Mouse (Mus musculus) hindbrain, embryonic 15.5 days (tissue): ENCODE measurements around the gene Macrod2. TPM values are rescaled to one million over a fixed set of nuclear protein-coding genes. Genes with fewer than 3 reads are reported as not detected.

Experiments used
- ATAC-seq: fragments of 200-750 bp; cut with Nextera tagmentation; 2 replicates; pipeline ENCODE4 v1.8.0; 2017; ENCODE audit warnings: low read depth, moderate number of reproducible peaks, moderate TSS enrichment; ENCODE audit not compliant: low FRiP score
- H3K27ac ChIP-seq: fragments of 300-500 bp; sonication (generic); replicated peaks from 2 replicates; pipeline ENCODE4 v1.5.1; 2015; ENCODE audit warnings: mild to moderate bottlenecking, inconsistent platforms
- H3K27me3 ChIP-seq: fragments of 300-500 bp; sonication (generic); 2 replicates; pipeline ENCODE4 v1.6.1; 2015; ENCODE audit warnings: control low read depth, inconsistent platforms
- H3K36me3 ChIP-seq: fragments of 300-500 bp; sonication (generic); 2 replicates; pipeline ENCODE4 v1.6.1; 2015; ENCODE audit warnings: control low read depth, inconsistent platforms
- H3K4me1 ChIP-seq: fragments of 300-500 bp; sonication (generic); replicated peaks from 2 replicates; pipeline ENCODE4 v1.6.1; 2015; ENCODE audit warnings: control low read depth, inconsistent platforms
- H3K4me2 ChIP-seq: fragments of 300-500 bp; sonication (generic); 2 replicates; pipeline ENCODE4 v1.6.1; 2015; ENCODE audit warnings: moderate library complexity, mild to moderate bottlenecking, inconsistent platforms
- H3K4me3 ChIP-seq: fragments of 300-500 bp; sonication (generic); 2 replicates; pipeline ENCODE4 v1.5.1; 2015; ENCODE audit warnings: mild to moderate bottlenecking, inconsistent platforms
- H3K9ac ChIP-seq: fragments of 300-500 bp; sonication (generic); 2 replicates; pipeline ENCODE4 v1.6.1; 2015; ENCODE audit warnings: inconsistent platforms
- H3K9me3 ChIP-seq: fragments of 300-500 bp; sonication (generic); 2 replicates; pipeline ENCODE4 v1.6.1; 2016; ENCODE audit warnings: control low read depth, inconsistent platforms
- WGBS: fragments of 180-500 bp; shearing (Covaris S2); methylation state at CpG from one replicate; pipeline ENCODE4 v1.1.7; 2015; 5-methylcytosine and 5-hydroxymethylcytosine counted together
- polyA plus RNA-seq: library from polyadenylated mRNA; unstranded; fragments of >200 nt; fragmentation: Nextera tagmentation; extraction: Ambion mirVana; gene quantifications from 2 replicates; pipeline ENCODE4 v1.2.1, GENCODE M21; 2015

The Macrod2 gene
- 78.6 and 80.5 TPM in 2 replicates for polyA plus RNA-seq

DNA sequence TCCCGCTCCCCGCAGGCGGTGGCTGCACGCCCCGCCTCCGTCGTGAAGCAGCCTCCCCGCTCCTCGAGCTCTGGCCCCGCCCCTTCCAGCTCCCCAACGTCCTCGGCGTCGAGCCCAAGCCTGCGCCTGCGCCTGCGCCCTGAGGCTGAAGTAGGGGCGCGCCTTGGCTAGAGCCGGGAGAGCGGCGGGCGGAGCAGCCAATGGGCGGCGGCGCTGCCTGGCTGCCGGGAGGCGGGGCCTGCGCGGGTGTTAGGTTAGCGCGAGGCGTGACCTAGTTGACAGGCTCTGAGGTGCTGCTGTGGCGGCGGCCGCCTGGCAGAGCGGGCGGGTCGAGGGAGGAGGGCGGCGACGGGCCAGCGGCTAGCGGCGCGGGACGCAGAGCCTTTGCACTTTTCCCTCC is at the start of gene Macrod2:
Gene Macrod2, plus strand, starts transcription at position 131 of the 400 bp plus-strand sequence.
- Histone ChIP-seq H3K27ac (peak within 1 kb of the TSS; percentile 83), H3K27me3 (no peaks in the 10 kb centered on the region), H3K4me1 (peaks cover 14% of the 10 kb centered on the region), H3K9ac (peak within 1 kb of the TSS; percentile 61), H3K36me3 (no peaks in the 10 kb centered on the region), H3K9me3 (no peaks in the 10 kb centered on the region), H3K4me2 (peak within 1 kb of the TSS; percentile 59), H3K4me3 (peak within 1 kb of the TSS; percentile 71)
- 0% methylated on average over 39 of the region's 47 CpGs for WGBS
- peak; percentile 99 for ATAC-seq

GRCm38 (mm10) chr2:140359905-140360304 is 35.2 kb upstream of the Macrod2 start:
- WGBS = 58% methylated on average over 2 of the region's 2 CpGs
- ATAC-seq = no peak

GRCm38 (mm10) chr2:140364804-140365203 is 30.3 kb upstream of the Macrod2 start:
- no peak overlapping the region for H3K4me2 ChIP-seq
- ATAC-seq = no peak
- H3K4me1 ChIP-seq = no peaks in the 10 kb centered on the region
- no peak overlapping the region for H3K27ac ChIP-seq
- H3K9ac ChIP-seq = no peak overlapping the region
- no peaks in the 10 kb centered on the region for H3K27me3 ChIP-seq
- no peak overlapping the region for H3K4me3 ChIP-seq
- no peaks in the 10 kb centered on the region for H3K9me3 ChIP-seq
- no peaks in the 10 kb centered on the region for H3K36me3 ChIP-seq
- WGBS = 89% methylated on average over 1 of the region's 1 CpGs

More at GRCm38 (mm10) chr2:140359905-140360304, 35.2 kb upstream of the Macrod2 start:
- no peak overlapping the region for H3K4me2 ChIP-seq
- no peaks in the 10 kb centered on the region for H3K4me1 ChIP-seq
- H3K9ac ChIP-seq = no peak overlapping the region
- no peaks in the 10 kb centered on the region for H3K9me3 ChIP-seq
- no peaks in the 10 kb centered on the region for H3K27me3 ChIP-seq
- no peak overlapping the region for H3K4me3 ChIP-seq
- no peaks in the 10 kb centered on the region for H3K36me3 ChIP-seq
- H3K27ac ChIP-seq = no peak overlapping the region

DNA sequence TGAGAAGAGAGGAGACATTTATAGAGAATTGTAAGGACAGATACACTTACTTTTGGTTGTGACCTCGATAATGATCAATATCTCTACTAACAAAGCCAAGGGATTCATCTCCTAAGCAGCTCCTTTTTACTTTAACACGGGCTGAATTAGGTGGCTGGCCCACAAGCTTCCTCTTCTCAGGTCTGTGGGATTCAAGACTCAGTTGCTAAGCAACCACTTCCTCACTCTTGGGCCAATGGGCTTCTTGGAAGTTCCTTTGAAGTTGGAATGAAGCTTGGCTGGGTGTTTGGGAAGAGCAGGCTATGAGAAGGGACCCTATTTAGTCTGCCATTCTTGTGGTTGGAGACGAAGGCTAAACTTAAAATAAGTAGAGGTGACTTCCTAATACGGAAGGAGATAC is 5.6 kb upstream of the Macrod2 start, which contains the start of gene Sel1l2:
Gene Sel1l2, minus strand, starts transcription at position 182 of the 400 bp plus-strand sequence.
- no peak within 1 kb of the TSS for H3K4me3 ChIP-seq
- 38% methylated on average over 4 of the region's 4 CpGs for WGBS

DNA sequence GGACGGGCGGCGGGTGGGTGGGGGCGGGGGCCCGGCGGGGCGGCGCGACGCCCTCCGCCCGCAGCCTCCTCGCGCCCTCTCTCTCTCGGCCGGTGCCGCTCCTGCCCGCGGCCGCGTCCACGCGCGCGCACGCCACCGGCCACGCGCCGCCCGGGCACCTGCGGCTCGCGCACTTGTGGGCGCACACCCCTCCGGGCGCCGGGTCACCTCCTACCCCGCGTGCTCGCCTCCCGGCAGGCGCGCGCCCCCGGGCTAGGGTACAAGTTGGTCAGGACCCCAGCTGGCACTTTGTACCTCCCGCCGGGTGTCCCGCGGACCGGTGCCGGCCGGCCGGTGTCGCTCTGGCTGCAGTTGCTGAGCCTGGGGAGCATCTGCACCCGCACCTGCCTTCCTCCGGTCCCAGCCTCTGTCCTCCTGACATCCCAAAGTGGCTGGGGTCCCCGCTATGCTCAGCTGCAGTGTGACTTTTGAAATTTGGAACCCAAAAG is 679 bp downstream of the Macrod2 start:
- H3K4me1 ChIP-seq = peaks cover 14% of the 10 kb centered on the region
- H3K36me3 ChIP-seq = no peaks in the 10 kb centered on the region
- peak overlapping the region; percentile 59 for H3K4me2 ChIP-seq
- peak overlapping the region; percentile 71 for H3K4me3 ChIP-seq
- 2% methylated on average over 23 of the region's 58 CpGs for WGBS
- peak; percentile 72 for ATAC-seq
- H3K27ac ChIP-seq = peak overlapping the region; percentile 83
- peak overlapping the region; percentile 61 for H3K9ac ChIP-seq
- H3K27me3 ChIP-seq = no peaks in the 10 kb centered on the region
- H3K9me3 ChIP-seq = no peaks in the 10 kb centered on the region

More for the DNA sequence above, 5.6 kb upstream of the Macrod2 start, which contains the start of gene Sel1l2:
- ATAC-seq = no peak
- no peaks in the 10 kb centered on the region for H3K36me3 ChIP-seq
- H3K4me2 ChIP-seq = no peak within 1 kb of the TSS
- H3K27me3 ChIP-seq = no peaks in the 10 kb centered on the region
- no peak within 1 kb of the TSS for H3K27ac ChIP-seq
- H3K9me3 ChIP-seq = no peaks in the 10 kb centered on the region
- H3K9ac ChIP-seq = no peak within 1 kb of the TSS
- 0 out of 2 replicates have a peak, but pooled peaks cover 1% of the 10 kb centered on the region for H3K4me1 ChIP-seq

- Histone ChIP-seq H3K9ac (no peak overlapping the region), H3K27ac (no peak overlapping the region), H3K4me3 (no peak overlapping the region), H3K9me3 (no peaks in the 10 kb centered on the region), H3K36me3 (no peaks in the 10 kb centered on the region), H3K27me3 (no peaks in the 10 kb centered on the region), H3K4me1 (no peaks in the 10 kb centered on the region), H3K4me2 (no peak overlapping the region)
- no peak for ATAC-seq
Observed at GRCm38 (mm10) chr2:140425844-140426243, 30.7 kb downstream of the Macrod2 start.

DNA sequence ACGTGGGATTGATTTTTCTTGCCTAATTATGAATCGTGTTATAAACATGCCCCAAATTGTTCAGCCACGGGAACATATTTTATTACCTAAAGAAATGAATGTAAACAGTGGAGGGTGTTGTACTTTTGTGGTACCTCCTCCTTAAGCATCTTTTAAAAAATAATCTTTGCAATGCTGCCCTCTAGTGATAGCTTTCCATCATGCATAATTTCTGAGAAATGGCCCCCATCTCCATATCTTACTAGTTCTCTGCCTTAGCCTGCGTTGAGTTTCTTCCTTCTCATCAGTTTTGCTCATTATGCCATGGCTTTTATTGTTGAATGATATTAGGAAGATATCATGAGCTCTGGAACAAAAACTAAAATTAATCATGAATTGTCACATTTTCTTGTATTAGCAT is 32.2 kb downstream of the Macrod2 start:
- Histone ChIP-seq H3K36me3 (no peaks in the 10 kb centered on the region), H3K27me3 (no peaks in the 10 kb centered on the region), H3K4me2 (no peak overlapping the region), H3K27ac (no peak overlapping the region), H3K9ac (no peak overlapping the region), H3K9me3 (no peaks in the 10 kb centered on the region), H3K4me3 (no peak overlapping the region), H3K4me1 (no peaks in the 10 kb centered on the region)
- 21% methylated on average over 4 of the region's 4 CpGs for WGBS
- no peak for ATAC-seq

GRCm38 (mm10) chr2:140439081-140439480 is 44.0 kb downstream of the Macrod2 start:
- WGBS = 78% methylated on average over 4 of the region's 4 CpGs
- ATAC-seq = no peak
- Histone ChIP-seq H3K36me3 (no peaks in the 10 kb centered on the region), H3K4me3 (no peak overlapping the region), H3K4me2 (no peak overlapping the region), H3K27me3 (no peaks in the 10 kb centered on the region), H3K27ac (no peak overlapping the region), H3K9ac (no peak overlapping the region), H3K4me1 (no peaks in the 10 kb centered on the region), H3K9me3 (no peaks in the 10 kb centered on the region)

GRCm38 (mm10) chr2:140448636-140449035 is 53.5 kb downstream of the Macrod2 start:
- H3K4me3 ChIP-seq = no peak overlapping the region
- WGBS = 79% methylated on average over 2 of the region's 2 CpGs
- H3K9ac ChIP-seq = no peak overlapping the region
- no peaks in the 10 kb centered on the region for H3K4me1 ChIP-seq
- no peak for ATAC-seq
- no peaks in the 10 kb centered on the region for H3K36me3 ChIP-seq
- H3K27ac ChIP-seq = no peak overlapping the region
- H3K4me2 ChIP-seq = no peak overlapping the region
- H3K9me3 ChIP-seq = no peaks in the 10 kb centered on the region
- no peaks in the 10 kb centered on the region for H3K27me3 ChIP-seq

- WGBS = 91% methylated on average over 2 of the region's 2 CpGs
- Histone ChIP-seq H3K4me2 (no peak overlapping the region), H3K36me3 (no peaks in the 10 kb centered on the region), H3K27me3 (no peaks in the 10 kb centered on the region), H3K4me3 (no peak overlapping the region), H3K4me1 (no peaks in the 10 kb centered on the region), H3K27ac (no peak overlapping the region), H3K9me3 (no peaks in the 10 kb centered on the region), H3K9ac (no peak overlapping the region)
- ATAC-seq = no peak
Observed at GRCm38 (mm10) chr2:140475770-140476169, 80.7 kb downstream of the Macrod2 start.

GRCm38 (mm10) chr2:140476891-140477290 is 81.8 kb downstream of the Macrod2 start:
- no peaks in the 10 kb centered on the region for H3K4me1 ChIP-seq
- no peaks in the 10 kb centered on the region for H3K27me3 ChIP-seq
- H3K9ac ChIP-seq = no peak overlapping the region
- H3K36me3 ChIP-seq = no peaks in the 10 kb centered on the region
- H3K4me2 ChIP-seq = no peak overlapping the region
- H3K4me3 ChIP-seq = no peak overlapping the region
- no peaks in the 10 kb centered on the region for H3K9me3 ChIP-seq
- ATAC-seq = peak; percentile 23; the same call in 1 of the 2 replicates
- WGBS = 73% methylated on average over 4 of the region's 4 CpGs
- no peak overlapping the region for H3K27ac ChIP-seq

GRCm38 (mm10) chr2:140482604-140483003 is 87.5 kb downstream of the Macrod2 start:
- no peak overlapping the region for H3K27ac ChIP-seq
- H3K27me3 ChIP-seq = no peaks in the 10 kb centered on the region
- ATAC-seq = no peak
- no peaks in the 10 kb centered on the region for H3K36me3 ChIP-seq
- H3K4me2 ChIP-seq = no peak overlapping the region
- no peak overlapping the region for H3K4me3 ChIP-seq
- WGBS = 74% methylated on average over 2 of the region's 2 CpGs
- H3K9me3 ChIP-seq = no peaks in the 10 kb centered on the region
- no peak overlapping the region for H3K9ac ChIP-seq
- no peaks in the 10 kb centered on the region for H3K4me1 ChIP-seq

- WGBS = 69% methylated on average over 3 of the region's 3 CpGs
- Histone ChIP-seq H3K27ac (no peak overlapping the region), H3K27me3 (no peaks in the 10 kb centered on the region), H3K9ac (no peak overlapping the region), H3K4me1 (no peaks in the 10 kb centered on the region), H3K4me3 (no peak overlapping the region), H3K9me3 (no peaks in the 10 kb centered on the region), H3K36me3 (no peaks in the 10 kb centered on the region), H3K4me2 (no peak overlapping the region)
- no peak for ATAC-seq
Observed at GRCm38 (mm10) chr2:140497688-140498087, 102.6 kb downstream of the Macrod2 start.
